Mouse (Mus musculus) hindbrain, embryonic 16.5 days (tissue): Measurements from ENCODE around the gene Rimkla. TPM values are rescaled to one million over a fixed set of nuclear protein-coding genes. Genes with fewer than 3 reads are reported as not detected.

Source experiments
- ATAC-seq: fragments of 200-750 bp; cut with Nextera tagmentation; 2 replicates; pipeline ENCODE4 v1.8.0; 2017; ENCODE audit warnings: moderate TSS enrichment, moderate library complexity
- H3K27ac ChIP-seq: fragments of 300-500 bp; sonication (generic); 2 replicates; pipeline ENCODE4 v1.5.1; 2014; ENCODE audit warnings: low read depth, mild to moderate bottlenecking, control low read depth, low read length, moderate library complexity
- H3K27me3 ChIP-seq: fragments of 300-500 bp; sonication (generic); replicated peaks from 2 replicates; pipeline ENCODE4 v1.6.1; 2014; ENCODE audit warnings: low read length; ENCODE audit not compliant: control insufficient read depth, insufficient read depth
- H3K36me3 ChIP-seq: fragments of 300-500 bp; sonication (generic); 2 replicates; pipeline ENCODE4 v1.6.1; 2014; ENCODE audit warnings: mild to moderate bottlenecking, low read length, moderate library complexity, mixed read lengths; ENCODE audit not compliant: control insufficient read depth, insufficient read depth
- H3K4me1 ChIP-seq: fragments of 300-500 bp; sonication (generic); 2 replicates; pipeline ENCODE4 v1.6.1; 2014; ENCODE audit warnings: low read depth, low read length; ENCODE audit not compliant: control insufficient read depth, insufficient read depth
- H3K4me2 ChIP-seq: fragments of 300-500 bp; sonication (generic); 2 replicates; pipeline ENCODE4 v1.6.1; 2014; ENCODE audit warnings: mild to moderate bottlenecking, low read length, control low read depth, moderate library complexity
- H3K4me3 ChIP-seq: fragments of 300-500 bp; sonication (generic); 2 replicates; pipeline ENCODE4 v1.5.1; 2014; ENCODE audit warnings: mild to moderate bottlenecking, low read length, control low read depth, moderate library complexity
- H3K9ac ChIP-seq: fragments of 300-500 bp; sonication (generic); 2 replicates; pipeline ENCODE4 v1.6.1; 2014; ENCODE audit warnings: low read depth, mild to moderate bottlenecking, control low read depth, low read length, moderate library complexity
- H3K9me3 ChIP-seq: fragments of 300-500 bp; sonication (generic); 2 replicates; pipeline ENCODE4 v1.6.1; 2014; ENCODE audit warnings: mild to moderate bottlenecking, low read length, moderate library complexity; ENCODE audit not compliant: control insufficient read depth
- WGBS: fragments of 180-500 bp; shearing (Covaris S2); extraction: QIAGEN DNeasy Blood & Tissue Kit; methylation state at CpG from one replicate; pipeline ENCODE4 v1.1.7; 2014; 5-methylcytosine and 5-hydroxymethylcytosine counted together
- polyA plus RNA-seq: library from polyadenylated mRNA; unstranded; fragments of >200 nt; fragmentation: Nextera tagmentation; extraction: Ambion mirVana; gene quantifications from 2 replicates; pipeline ENCODE4 v1.2.1, GENCODE M21; 2015

Gene Rimkla
- polyA plus RNA-seq, 1 experiment from 2014 or later, result 28.2 TPM

DNA sequence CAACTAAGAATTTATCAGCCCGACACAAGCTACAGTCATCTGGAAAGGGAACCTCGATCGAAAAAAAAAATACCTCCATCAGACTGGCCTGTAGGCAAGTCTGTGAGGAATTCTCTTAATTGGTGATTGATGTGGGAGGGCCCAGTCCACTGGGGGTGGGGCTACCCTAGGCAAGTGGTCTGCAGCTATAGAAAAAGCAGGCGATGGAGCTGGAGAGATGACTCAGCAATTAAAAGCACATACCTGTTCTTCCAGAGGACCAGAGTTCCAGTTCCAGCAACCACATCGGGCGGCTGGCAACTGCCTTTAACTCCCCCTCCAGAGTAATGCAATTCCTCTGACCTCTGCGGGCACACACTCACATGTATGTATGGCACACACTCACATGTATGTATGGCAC lies 7.5 kb downstream of the Rimkla start:
- Histone ChIP-seq H3K9me3 (no peaks in the 10 kb centered on the region), H3K27ac (no peak overlapping the region), H3K27me3 (no peaks in the 10 kb centered on the region), H3K4me2 (no peak overlapping the region), H3K4me3 (no peak overlapping the region), H3K9ac (no peak overlapping the region), H3K4me1 (peaks cover 2% of the 10 kb centered on the region; the same call in 1 of the 2 replicates), H3K36me3 (no peaks in the 10 kb centered on the region)
- WGBS, result 79% methylated on average over 7 of the region's 7 CpGs
- ATAC-seq, result no peak

GRCm38 (mm10) chr4:119483051-119483450 lies 9.4 kb downstream of the Rimkla start:
- Histone ChIP-seq H3K27me3 (no peaks in the 10 kb centered on the region), H3K9me3 (no peaks in the 10 kb centered on the region), H3K4me2 (no peak overlapping the region), H3K36me3 (no peaks in the 10 kb centered on the region), H3K4me3 (no peak overlapping the region), H3K27ac (no peak overlapping the region), H3K9ac (no peak overlapping the region), H3K4me1 (no peaks in the 10 kb centered on the region)
- 55% methylated on average over 9 of the region's 9 CpGs for WGBS
- ATAC-seq, result no peak

DNA sequence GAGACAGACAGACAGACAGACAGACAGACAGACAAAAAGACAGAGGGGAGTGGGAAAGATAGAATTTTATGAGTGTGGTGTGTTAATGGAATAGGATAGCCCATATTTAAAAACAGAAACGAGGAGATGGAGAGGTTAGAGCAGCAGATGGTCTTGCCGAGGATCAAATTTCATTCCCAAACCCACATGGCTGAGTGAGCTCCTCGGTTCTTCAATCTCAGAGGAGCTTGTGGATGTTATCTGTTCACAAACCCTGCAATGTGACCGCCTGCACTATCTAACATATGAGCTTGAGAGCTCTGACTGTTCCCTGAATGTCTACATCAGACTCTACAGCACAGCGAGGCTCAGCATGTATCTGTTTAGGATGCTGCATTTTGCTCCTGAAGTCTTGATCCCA lies 19.3 kb downstream of the Rimkla start:
- Histone ChIP-seq H3K9ac (no peak overlapping the region), H3K36me3 (no peaks in the 10 kb centered on the region), H3K4me1 (no peaks in the 10 kb centered on the region), H3K27ac (no peak overlapping the region), H3K4me2 (no peak overlapping the region), H3K27me3 (no peaks in the 10 kb centered on the region), H3K4me3 (no peak overlapping the region), H3K9me3 (no peaks in the 10 kb centered on the region)
- WGBS, result 59% methylated on average over 5 of the region's 5 CpGs
- no peak for ATAC-seq

DNA sequence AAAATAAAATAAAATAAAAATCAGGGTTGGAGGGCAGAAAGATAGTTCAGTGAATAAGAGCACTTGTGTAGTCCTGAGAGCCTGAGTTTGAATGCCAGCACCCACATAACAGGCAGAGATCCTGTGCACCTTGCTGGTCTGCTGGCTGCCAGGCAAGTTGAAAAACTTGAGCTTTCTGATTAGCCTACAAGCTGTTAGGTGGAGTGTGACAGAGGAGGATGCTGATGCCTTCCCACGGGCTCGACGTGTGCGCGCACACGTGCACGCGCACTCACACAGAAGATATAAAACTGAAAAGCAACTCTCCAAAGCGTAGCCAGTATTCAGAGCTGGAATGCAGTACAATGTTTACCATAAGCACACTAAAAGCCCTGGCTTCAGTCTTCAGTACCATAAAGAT lies 19.9 kb downstream of the Rimkla start:
- WGBS, result 88% methylated on average over 9 of the region's 9 CpGs
- Histone ChIP-seq H3K4me2 (no peak overlapping the region), H3K9ac (no peak overlapping the region), H3K27me3 (no peaks in the 10 kb centered on the region), H3K9me3 (no peaks in the 10 kb centered on the region), H3K27ac (no peak overlapping the region), H3K4me3 (no peak overlapping the region), H3K4me1 (no peaks in the 10 kb centered on the region), H3K36me3 (no peaks in the 10 kb centered on the region)
- no peak for ATAC-seq

DNA sequence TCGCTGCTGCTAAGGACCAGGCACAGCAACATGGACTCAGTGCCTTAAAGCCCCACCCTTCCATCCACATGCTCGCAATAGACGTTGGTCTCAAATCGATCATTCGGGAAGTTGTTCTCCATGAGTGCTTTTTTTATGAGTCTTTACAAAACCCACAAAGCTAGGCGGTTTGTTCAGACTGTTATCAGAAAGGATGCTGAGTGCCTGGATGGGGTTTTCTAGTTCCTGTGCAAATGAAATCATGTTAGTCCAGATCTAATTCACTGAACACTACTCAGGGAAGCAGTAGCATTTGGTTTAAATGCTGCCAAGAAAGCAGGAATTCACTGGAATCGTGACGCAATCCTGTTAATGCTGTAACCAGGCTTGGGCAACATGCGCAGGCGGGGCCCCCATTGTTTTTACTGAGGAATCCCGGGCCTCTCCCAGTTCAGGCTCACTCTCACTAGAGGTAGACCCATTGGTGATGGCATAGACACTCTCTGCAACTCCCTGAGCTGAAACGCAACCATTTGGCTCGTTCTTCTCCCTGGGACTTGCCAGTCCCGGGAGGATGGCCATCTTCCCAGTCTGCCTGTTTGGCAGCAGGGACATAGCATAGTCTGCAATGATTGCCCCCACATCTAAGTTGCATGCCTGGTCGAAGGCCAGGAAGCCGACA lies 24.6 kb downstream of the Rimkla start:
- ATAC-seq, result no peak
- H3K4me1 ChIP-seq, result peaks cover 14% of the 10 kb centered on the region
- H3K27me3 ChIP-seq, result no peaks in the 10 kb centered on the region
- 87% methylated on average over 16 of the region's 16 CpGs for WGBS
- no peak overlapping the region for H3K9ac ChIP-seq
- no peak overlapping the region for H3K4me3 ChIP-seq
- H3K27ac ChIP-seq, result no peak overlapping the region
- no peak overlapping the region for H3K4me2 ChIP-seq
- no peaks in the 10 kb centered on the region for H3K36me3 ChIP-seq
- no peaks in the 10 kb centered on the region for H3K9me3 ChIP-seq

DNA sequence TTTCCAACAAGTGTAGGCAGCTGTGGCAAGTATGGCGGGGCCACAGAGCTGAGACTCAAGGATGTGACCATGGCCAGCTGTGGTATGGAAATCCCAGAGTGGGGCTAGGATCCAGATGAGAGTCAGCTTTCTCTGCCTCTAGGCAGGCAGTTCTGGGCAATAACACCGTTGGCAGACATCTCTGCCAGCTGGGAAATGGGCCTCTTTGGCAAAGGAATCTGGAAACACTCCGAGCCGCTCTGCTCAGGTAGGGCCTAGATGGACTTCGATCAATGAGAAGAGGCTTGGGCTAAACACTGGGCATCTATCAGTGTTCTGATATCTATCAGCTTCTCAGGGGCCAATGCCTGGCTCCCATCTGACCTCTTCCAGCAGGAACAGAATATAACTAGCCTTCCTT lies 26.6 kb downstream of the Rimkla start:
- no peak for ATAC-seq
- peaks cover 26% of the 10 kb centered on the region for H3K4me1 ChIP-seq
- H3K27ac ChIP-seq, result no peak overlapping the region
- no peak overlapping the region for H3K4me3 ChIP-seq
- no peaks in the 10 kb centered on the region for H3K27me3 ChIP-seq
- no peaks in the 10 kb centered on the region for H3K36me3 ChIP-seq
- 80% methylated on average over 5 of the region's 5 CpGs for WGBS
- H3K9me3 ChIP-seq, result no peaks in the 10 kb centered on the region
- H3K4me2 ChIP-seq, result no peak overlapping the region
- H3K9ac ChIP-seq, result no peak overlapping the region

- 65% methylated on average over 13 of the region's 13 CpGs for WGBS
- H3K9me3 ChIP-seq, result no peaks in the 10 kb centered on the region
- H3K4me1 ChIP-seq, result peaks cover 29% of the 10 kb centered on the region
- no peaks in the 10 kb centered on the region for H3K27me3 ChIP-seq
- no peak overlapping the region for H3K9ac ChIP-seq
- H3K4me3 ChIP-seq, result no peak overlapping the region
- no peak overlapping the region for H3K4me2 ChIP-seq
- H3K27ac ChIP-seq, result peak overlapping the region; percentile 70
- no peaks in the 10 kb centered on the region for H3K36me3 ChIP-seq
- 0 out of 2 replicates have a peak, but pooled peaks have one; percentile 5 for ATAC-seq
Measured at GRCm38 (mm10) chr4:119463756-119464419, 28.5 kb downstream of the Rimkla start.

DNA sequence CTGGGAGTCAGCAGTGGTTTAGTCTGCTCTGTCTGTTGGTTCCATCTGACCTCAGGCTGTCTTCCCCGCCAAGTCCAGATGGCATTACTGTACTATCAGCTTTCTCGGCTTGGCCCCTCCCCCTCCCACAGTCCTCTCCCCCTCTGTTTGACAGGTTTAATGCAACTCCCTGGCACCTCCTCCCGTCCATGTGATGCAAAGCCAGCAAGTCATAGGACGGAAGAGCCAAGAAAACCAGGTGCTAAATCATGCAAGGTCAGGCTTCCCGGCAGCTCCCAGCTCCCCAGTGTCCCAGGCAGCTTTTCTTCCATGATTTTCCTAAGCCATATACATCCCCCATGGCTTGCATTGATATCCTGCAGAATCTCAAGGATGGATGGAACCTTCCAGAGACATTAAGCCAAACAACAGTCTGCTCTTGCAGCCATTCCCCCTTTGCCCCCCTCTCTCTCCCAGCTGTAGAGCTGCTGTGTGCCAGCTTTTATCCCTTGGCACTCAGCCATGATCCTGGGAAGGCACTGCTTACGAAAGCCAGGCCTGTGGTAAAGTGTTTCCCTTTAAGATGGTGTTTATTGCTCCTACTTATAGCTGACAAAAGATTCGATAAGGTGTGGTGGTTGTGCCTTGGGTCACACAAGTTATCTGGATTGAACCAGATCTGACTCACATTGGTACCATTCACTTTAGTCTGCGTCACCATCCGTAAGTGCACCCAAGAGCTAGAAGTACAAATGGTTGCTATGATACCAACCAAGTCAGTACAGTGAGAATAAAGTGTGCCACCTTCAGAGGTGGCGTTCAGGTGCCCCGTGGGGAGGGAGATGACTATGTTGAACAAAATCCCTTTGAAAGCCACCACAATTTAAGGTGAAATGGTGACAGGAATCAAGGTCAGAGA lies 29.3 kb downstream of the Rimkla start:
- H3K27ac ChIP-seq, result peak overlapping the region; percentile 70
- no peaks in the 10 kb centered on the region for H3K9me3 ChIP-seq
- WGBS, result 27% methylated on average over 11 of the region's 11 CpGs
- no peaks in the 10 kb centered on the region for H3K27me3 ChIP-seq
- peak overlapping the region; percentile 9 for H3K4me2 ChIP-seq
- H3K9ac ChIP-seq, result no peak overlapping the region; the same call in 1 of the 2 replicates
- peak; percentile 79 for ATAC-seq
- no peak overlapping the region for H3K4me3 ChIP-seq
- peaks cover 29% of the 10 kb centered on the region for H3K4me1 ChIP-seq
- H3K36me3 ChIP-seq, result no peaks in the 10 kb centered on the region

DNA sequence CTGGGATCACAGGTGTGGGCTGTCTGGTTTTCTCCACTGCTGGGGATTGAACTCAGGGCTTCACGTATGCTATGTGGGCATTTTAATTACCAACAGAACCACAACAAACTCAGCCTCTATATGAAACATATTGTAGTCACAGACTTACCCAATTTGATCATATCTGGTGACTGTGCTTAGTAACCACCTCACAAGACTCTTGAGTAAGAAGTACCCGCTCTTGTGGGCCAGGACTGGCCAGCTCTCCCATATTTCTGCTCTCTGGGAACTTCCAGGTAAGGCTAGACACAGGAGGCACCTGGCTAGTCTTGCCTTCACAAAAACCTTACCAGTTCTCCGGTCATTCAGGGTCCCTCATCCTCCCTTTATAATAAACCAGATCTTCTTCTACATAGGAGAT lies 30.0 kb downstream of the Rimkla start:
- 79% methylated on average over 3 of the region's 3 CpGs for WGBS

More for the DNA sequence above, 30.0 kb downstream of the Rimkla start:
- peak; percentile 1; the same call in 1 of the 2 replicates for ATAC-seq
- no peaks in the 10 kb centered on the region for H3K27me3 ChIP-seq
- no peaks in the 10 kb centered on the region for H3K36me3 ChIP-seq
- no peaks in the 10 kb centered on the region for H3K9me3 ChIP-seq
- no peak overlapping the region for H3K4me2 ChIP-seq
- peak overlapping the region; percentile 70 for H3K27ac ChIP-seq
- H3K4me3 ChIP-seq, result no peak overlapping the region
- no peak overlapping the region for H3K9ac ChIP-seq
- H3K4me1 ChIP-seq, result peaks cover 29% of the 10 kb centered on the region
